Mouse (Mus musculus) thymus, postnatal 25 days (tissue): Measurements from ENCODE around the gene Hivep1.

ENCODE experiments used
- DNase-seq: peaks from one replicate; pipeline ENCODE4 v3.0.0; 2022

Gene Hivep1

DNA sequence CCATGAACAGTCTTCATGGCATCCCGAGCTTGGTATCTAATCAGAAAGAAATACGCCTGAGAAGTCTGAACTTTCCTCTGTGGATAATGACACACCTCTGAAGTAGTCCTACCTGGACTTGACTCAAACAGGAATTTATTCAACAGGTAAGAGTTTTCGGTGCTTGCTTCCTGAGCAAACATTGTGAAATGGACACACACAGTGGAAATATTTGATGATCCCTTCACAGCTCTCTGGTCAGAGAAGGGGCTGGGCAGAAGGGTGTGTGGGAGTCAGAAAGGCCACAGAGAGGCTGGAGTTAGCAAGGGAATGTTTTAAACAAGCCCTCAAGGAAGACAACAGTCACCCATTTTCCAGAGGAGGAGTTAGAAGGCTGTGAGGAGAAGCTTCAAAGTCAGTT is 186.7 kb downstream of the Hivep1 start:
- no peak for DNase-seq

DNA sequence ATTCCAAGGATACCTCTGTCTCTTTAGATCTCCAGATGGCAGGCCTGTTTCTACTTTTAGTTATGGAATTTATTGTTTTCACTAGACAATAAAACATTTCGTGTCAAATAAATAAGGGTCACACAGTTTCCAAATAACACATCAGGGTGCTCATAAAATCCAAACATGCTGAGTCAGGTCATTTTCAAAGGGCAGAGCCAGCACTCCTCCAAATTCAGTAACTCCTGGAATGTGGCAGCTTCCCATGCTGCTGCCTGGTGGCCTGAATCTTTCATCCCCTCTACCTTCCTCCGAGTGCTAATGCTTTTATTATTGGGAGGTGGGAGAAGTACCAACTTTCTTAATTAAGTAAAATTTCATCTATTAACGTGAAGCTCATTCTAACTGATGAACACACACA is 190.3 kb downstream of the Hivep1 start:
- no peak for DNase-seq
